Mouse (Mus musculus): Measurements from ENCODE around the gene Vwa3a. TPM values are rescaled to one million over a fixed set of nuclear protein-coding genes. Genes with fewer than 3 reads are reported as not detected.

Vwa3a gene
- polyA plus RNA-seq, 1 experiment from 2014 or later, result 0.15 TPM

DNA sequence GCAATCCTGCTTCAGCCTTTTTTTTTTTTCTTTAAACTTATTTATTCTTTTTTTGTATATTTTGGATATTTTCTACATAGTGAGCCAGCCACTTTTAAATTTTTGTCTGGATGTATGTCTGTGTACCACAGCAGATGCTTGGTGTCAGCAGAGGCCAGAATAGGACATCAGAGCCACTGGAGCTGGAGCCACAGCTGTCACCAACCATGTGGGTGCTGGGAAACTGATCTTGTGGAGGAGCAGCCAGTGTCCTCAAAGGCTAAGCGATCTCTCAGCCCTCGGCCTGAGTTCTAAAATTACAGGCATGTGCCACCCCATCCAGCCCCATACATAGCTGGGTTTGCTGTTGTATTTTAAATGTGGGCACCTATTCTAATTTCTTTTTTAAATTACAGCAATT is 100.7 kb downstream of the Vwa3a start:
- Histone ChIP-seq H3K4me3 (no peak overlapping the region), H3K36me3 (no peaks in the 10 kb centered on the region), H3K9ac (no peak overlapping the region), H3K27me3 (no peaks in the 10 kb centered on the region), H3K4me1 (peaks cover 15% of the 10 kb centered on the region), H3K27ac (no peak overlapping the region), H3K4me2 (replicated peaks) (no peak overlapping the region), H3K9me3 (no peaks in the 10 kb centered on the region)
- ATAC-seq (ENCODE audit: insufficient number of reproducible peaks, insufficient read depth, low FRiP score, low TSS enrichment), result no peak
- WGBS, result 61% methylated on average over 2 of the region's 2 CpGs

DNA sequence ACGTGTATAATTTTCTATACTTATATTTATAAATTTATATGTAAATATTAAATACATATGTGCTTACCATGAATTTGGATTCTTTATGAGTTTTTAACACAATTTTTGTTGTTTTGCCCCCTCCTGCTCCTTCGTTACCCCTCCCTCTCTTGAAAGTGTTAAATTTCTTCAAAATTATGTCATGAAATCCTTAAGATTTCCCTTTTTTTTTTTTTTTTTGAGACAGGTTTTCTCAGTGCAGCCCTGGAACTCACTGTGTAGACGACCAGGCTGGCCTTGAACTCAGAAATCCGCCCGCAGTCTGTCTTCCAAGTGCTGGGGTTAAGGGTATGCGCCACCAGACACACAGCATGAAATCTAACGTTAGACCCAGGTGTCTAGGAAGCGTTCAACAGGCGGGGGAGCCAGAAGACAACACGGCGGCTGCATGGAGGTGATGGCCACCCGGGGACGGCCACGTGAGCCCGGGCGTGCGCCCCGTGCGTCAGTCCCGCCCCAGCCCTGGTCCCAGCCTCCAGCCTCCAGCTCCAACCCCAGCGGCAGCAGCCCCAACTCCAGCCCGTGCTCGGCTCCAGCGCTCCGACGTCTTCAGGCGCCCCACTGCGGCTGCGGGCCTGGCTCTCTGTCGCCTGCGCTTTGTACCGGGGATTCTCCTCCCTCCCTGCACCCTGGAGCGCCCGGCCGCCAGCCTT is 103.4 kb downstream of the Vwa3a start, which contains the start of gene Eef2k:
Gene Eef2k, plus strand, starts transcription at position 487 of the 692 bp plus-strand sequence.
- WGBS, result 4% methylated on average over 35 of the region's 35 CpGs
- Histone ChIP-seq H3K27ac (peak within 1 kb of the TSS; percentile 94), H3K9ac (peak within 1 kb of the TSS; percentile 85), H3K36me3 (0 out of 2 replicates have a peak, but pooled peaks cover 2% of the 10 kb centered on the region), H3K9me3 (no peaks in the 10 kb centered on the region), H3K4me3 (peak within 1 kb of the TSS; percentile 80), H3K4me2 (replicated peaks) (peak within 1 kb of the TSS; percentile 76), H3K27me3 (no peaks in the 10 kb centered on the region), H3K4me1 (peaks cover 13% of the 10 kb centered on the region)
- peak; percentile 95 for ATAC-seq (ENCODE audit: insufficient number of reproducible peaks, insufficient read depth, low FRiP score, low TSS enrichment)

DNA sequence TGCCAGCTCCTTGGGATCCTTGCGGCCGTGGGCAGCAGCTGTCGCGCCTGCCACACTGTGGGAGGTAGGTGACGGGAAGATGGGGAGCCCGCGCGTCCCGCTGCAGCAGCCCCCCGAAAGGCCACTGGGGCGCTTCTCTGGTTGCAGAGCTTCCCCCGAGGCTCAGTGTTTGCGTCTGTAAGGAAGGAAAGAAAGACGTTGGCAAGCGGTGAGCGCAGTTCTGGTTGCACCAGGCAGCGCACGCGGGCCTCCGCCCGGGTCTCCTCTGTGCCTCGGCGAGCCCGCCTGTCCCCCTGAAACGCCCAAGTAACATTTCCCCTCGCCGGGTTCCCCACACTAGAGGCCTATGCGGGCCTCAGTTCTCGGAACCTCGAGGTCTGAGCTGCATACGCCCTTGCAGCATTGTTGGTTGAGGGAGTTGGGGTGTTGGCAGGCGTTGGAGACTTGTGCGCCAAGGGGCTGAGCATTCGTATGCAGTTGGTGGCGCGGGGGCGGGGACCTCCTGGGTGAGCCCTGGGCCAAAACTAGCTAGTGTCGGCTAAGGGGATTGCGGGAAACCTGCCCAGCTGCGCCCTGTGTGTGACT is 104.0 kb downstream of the Vwa3a start:
- Histone ChIP-seq H3K36me3 (0 out of 2 replicates have a peak, but pooled peaks cover 3% of the 10 kb centered on the region), H3K4me3 (peak overlapping the region; percentile 80), H3K4me1 (peaks cover 13% of the 10 kb centered on the region), H3K9ac (peak overlapping the region; percentile 85), H3K27ac (peak overlapping the region; percentile 94), H3K9me3 (no peaks in the 10 kb centered on the region), H3K27me3 (no peaks in the 10 kb centered on the region), H3K4me2 (replicated peaks) (peak overlapping the region; percentile 76)
- ATAC-seq (ENCODE audit: insufficient number of reproducible peaks, insufficient read depth, low FRiP score, low TSS enrichment), result peak; percentile 62
- WGBS, result under 1% methylated on average over 40 of the region's 40 CpGs

DNA sequence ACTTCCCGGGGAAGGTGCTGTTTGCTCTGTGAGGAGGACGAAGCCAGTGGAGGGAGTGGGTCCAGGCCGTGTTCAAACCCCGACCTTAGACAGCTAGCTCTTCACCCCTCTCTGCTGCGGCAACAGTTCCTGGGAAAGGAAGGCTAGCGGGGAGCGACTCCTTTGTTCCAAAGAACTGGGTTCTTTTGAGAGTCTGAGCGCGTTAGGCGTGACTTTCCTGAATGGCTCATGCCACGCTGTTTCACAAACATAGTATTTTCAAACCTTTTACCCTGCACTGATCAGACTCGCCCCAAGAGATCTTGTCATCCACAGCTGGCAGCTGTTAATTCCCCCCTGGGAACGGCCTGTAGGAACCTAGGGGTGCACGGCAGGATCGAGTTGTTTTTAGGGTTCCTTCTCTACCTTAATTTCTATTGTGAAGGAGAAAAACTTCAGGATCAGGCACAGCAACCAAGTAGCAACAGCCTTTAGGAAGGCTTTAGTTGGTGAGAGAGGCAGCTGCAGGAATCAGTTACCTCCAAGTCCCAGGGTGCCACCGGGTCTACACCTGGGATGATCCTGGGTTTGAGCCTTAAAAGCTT is 104.8 kb downstream of the Vwa3a start:
- H3K27me3 ChIP-seq, result no peaks in the 10 kb centered on the region
- H3K9ac ChIP-seq, result peak overlapping the region; percentile 85
- WGBS, result under 1% methylated on average over 16 of the region's 16 CpGs
- H3K4me1 ChIP-seq, result peaks cover 13% of the 10 kb centered on the region
- H3K4me3 ChIP-seq, result peak overlapping the region; percentile 80
- peak overlapping the region; percentile 76 for H3K4me2 ChIP-seq (replicated peaks)
- 0 out of 2 replicates have a peak, but pooled peaks cover 3% of the 10 kb centered on the region for H3K36me3 ChIP-seq
- no peak for ATAC-seq (ENCODE audit: insufficient number of reproducible peaks, insufficient read depth, low FRiP score, low TSS enrichment)
- H3K27ac ChIP-seq, result peak overlapping the region; percentile 94; the same call in 1 of the 2 replicates
- no peaks in the 10 kb centered on the region for H3K9me3 ChIP-seq

DNA sequence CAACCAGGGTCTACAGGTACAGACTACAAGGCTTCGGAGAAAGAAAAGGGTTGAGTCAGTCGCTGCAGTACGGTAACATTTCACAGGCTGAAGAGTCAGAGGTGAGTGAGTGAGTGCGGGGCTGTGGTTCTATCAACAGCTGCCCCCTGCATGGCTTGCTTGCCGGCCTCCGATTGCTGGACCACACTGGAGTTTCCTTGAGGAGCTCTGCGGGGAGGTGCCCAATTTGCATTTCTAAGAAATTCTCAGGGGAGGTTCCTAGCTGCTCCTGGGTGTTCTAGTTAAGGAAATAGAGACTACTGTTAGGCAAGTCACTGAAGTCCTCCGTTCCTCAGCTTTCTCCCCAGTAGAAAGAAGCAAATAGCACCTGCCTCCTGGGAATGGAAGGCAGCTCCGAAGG is 105.6 kb downstream of the Vwa3a start:
- Histone ChIP-seq H3K4me1 (peaks cover 15% of the 10 kb centered on the region), H3K27me3 (no peaks in the 10 kb centered on the region), H3K27ac (no peak overlapping the region), H3K9ac (peak overlapping the region; percentile 85), H3K4me3 (peak overlapping the region; percentile 80), H3K36me3 (0 out of 2 replicates have a peak, but pooled peaks cover 3% of the 10 kb centered on the region), H3K4me2 (replicated peaks) (peak overlapping the region; percentile 76), H3K9me3 (no peaks in the 10 kb centered on the region)
- 13% methylated on average over 9 of the region's 9 CpGs for WGBS
- no peak for ATAC-seq (ENCODE audit: insufficient number of reproducible peaks, insufficient read depth, low FRiP score, low TSS enrichment)

DNA sequence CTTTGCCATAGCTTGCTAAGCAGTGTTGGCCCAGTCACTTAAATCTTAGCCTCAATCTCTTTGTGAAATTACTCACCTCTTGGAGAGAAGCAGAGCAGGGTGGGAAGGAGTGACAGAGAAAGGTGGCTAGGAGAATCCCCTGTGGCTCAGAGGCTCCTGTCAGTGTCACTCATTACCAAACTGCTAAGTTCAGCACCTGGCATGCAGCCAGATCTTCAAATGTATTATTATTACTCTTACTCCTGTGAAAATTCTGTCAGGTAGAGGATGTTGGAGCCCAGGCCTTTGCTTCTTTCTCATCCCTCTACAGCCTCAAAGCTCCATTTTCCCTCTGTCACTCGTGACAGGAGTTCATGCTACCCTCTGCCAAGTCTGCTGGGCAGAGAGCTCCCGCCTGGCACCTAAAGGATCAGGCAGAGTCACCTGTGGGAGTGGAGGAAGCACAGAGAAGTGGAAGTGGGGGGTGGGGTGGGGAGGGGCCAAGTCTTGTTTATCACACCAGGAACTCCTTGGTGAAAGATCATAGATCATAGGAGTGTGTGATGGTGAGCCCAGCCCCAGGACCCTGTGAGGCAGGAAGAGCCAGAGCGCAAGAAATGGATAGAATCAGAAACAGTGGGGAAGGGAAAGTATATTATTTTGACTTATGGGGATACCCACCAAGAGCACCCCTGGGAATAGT is 109.9 kb downstream of the Vwa3a start:
- no peak for ATAC-seq (ENCODE audit: insufficient number of reproducible peaks, insufficient read depth, low FRiP score, low TSS enrichment)
- H3K4me3 ChIP-seq, result no peak overlapping the region
- WGBS, result 89% methylated on average over 3 of the region's 3 CpGs
- H3K9ac ChIP-seq, result no peak overlapping the region
- no peak overlapping the region for H3K4me2 ChIP-seq (replicated peaks)
- H3K36me3 ChIP-seq, result 0 out of 2 replicates have a peak, but pooled peaks cover 3% of the 10 kb centered on the region
- no peaks in the 10 kb centered on the region for H3K27me3 ChIP-seq
- no peak overlapping the region for H3K27ac ChIP-seq
- H3K9me3 ChIP-seq, result no peaks in the 10 kb centered on the region
- peaks cover 14% of the 10 kb centered on the region for H3K4me1 ChIP-seq

DNA sequence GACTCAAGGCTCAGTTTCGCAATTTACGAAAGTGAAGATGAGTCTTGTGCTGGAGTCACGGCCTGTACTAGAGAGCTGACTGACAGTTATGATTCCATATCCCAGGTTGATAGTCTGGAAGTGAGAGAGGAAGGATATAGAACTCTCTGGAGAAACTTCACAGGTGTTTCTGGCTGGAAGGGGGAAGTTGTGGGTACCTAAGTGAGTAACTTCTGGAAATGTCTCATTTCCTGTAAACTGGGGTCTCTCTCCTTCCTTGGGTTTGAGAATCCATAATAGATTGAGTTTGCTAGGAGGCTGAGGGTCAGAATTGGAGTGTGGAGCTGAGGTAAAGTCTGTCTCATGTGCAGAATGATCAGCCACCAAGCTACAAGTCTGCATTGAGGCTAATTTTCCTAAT is 111.0 kb downstream of the Vwa3a start:
- 93% methylated on average over 3 of the region's 3 CpGs for WGBS
- Histone ChIP-seq H3K4me2 (replicated peaks) (no peak overlapping the region), H3K27me3 (no peaks in the 10 kb centered on the region)

More for the DNA sequence above, 111.0 kb downstream of the Vwa3a start:
- no peaks in the 10 kb centered on the region for H3K9me3 ChIP-seq
- no peak overlapping the region for H3K9ac ChIP-seq
- H3K4me1 ChIP-seq, result peaks cover 2% of the 10 kb centered on the region; the same call in 1 of the 2 replicates
- no peak overlapping the region for H3K27ac ChIP-seq
- no peak for ATAC-seq (ENCODE audit: insufficient number of reproducible peaks, insufficient read depth, low FRiP score, low TSS enrichment)
- no peak overlapping the region for H3K4me3 ChIP-seq
- H3K36me3 ChIP-seq, result 0 out of 2 replicates have a peak, but pooled peaks cover 3% of the 10 kb centered on the region

Other genes with a start within 250 kb of the Vwa3a start
- 166 and 177 TPM in 2 replicates for gene Uqcrc2, start 104.1 kb upstream of the Vwa3a start, polyA plus RNA-seq (2016; fragmentation: Nextera tagmentation; extraction: Ambion mirVana)
- gene Pdzd9, start 69.0 kb upstream of the Vwa3a start, polyA plus RNA-seq (2016; fragmentation: Nextera tagmentation; extraction: Ambion mirVana), result 0.56 and 0.60 TPM in 2 replicates
- 15.4 and 16.0 TPM in 2 replicates for gene Mosmo, start 61.7 kb upstream of the Vwa3a start, polyA plus RNA-seq (2016; fragmentation: Nextera tagmentation; extraction: Ambion mirVana)
- gene Gm5737, start 73.0 kb downstream of the Vwa3a start, polyA plus RNA-seq (2016; fragmentation: Nextera tagmentation; extraction: Ambion mirVana), result not detected in 2 replicates
- gene Eef2k, start 103.5 kb downstream of the Vwa3a start, polyA plus RNA-seq (2016; fragmentation: Nextera tagmentation; extraction: Ambion mirVana), result 38.7 and 39.4 TPM in 2 replicates
- 41.2 and 42.7 TPM in 2 replicates for gene Polr3e, start 178.4 kb downstream of the Vwa3a start, polyA plus RNA-seq (2016; fragmentation: Nextera tagmentation; extraction: Ambion mirVana)
- gene Cdr2, start 243.0 kb downstream of the Vwa3a start, polyA plus RNA-seq (2016; fragmentation: Nextera tagmentation; extraction: Ambion mirVana), result 13.8 and 14.3 TPM in 2 replicates
- 0.45 TPM in 1 of 2 replicates, not detected in the other for gene Mfsd13b, start 243.2 kb downstream of the Vwa3a start, polyA plus RNA-seq (2016; fragmentation: Nextera tagmentation; extraction: Ambion mirVana)

Data from embryonic facial prominence, embryonic 12.5 days (tissue).